Mouse (Mus musculus) erythroid progenitor cell, adult 5-6 weeks (primary cell): ENCODE data around the gene Agrn. TPM values are rescaled to one million over a fixed set of nuclear protein-coding genes. Genes with fewer than 3 reads are reported as not detected.
"Not testable (repeated sequence)": the region's sequence is repeated elsewhere in the genome, so short reads cannot be mapped to it uniquely, and the experiment has no call there.

Source experiments
- ATAC-seq: replicated peaks from 2 replicates; pipeline ENCODE4 v1.8.0; 2016; ENCODE audit warnings: moderate number of reproducible peaks, mild to moderate bottlenecking, moderate TSS enrichment, inconsistent platforms; ENCODE audit not compliant: poor library complexity, low FRiP score, severe bottlenecking
- total RNA-seq, 2 experiments: library from RNA; stranded (forward) in 1 of 2; stranded (reverse) in 1 of 2; fragments of 150-400 nt in 1 of 2; fragments of 186-747, 209-891 nt in 1 of 2; gene quantifications; 2 replicates each; pipeline versions ENCODE4 v1.2.3 to v1.2.4; 2015 to 2017; ENCODE audit warnings: low replicate concordance in 2 of 2

Gene Agrn
- total RNA-seq, 2 experiments from 2014 or later: 52.9 to 119 TPM

DNA sequence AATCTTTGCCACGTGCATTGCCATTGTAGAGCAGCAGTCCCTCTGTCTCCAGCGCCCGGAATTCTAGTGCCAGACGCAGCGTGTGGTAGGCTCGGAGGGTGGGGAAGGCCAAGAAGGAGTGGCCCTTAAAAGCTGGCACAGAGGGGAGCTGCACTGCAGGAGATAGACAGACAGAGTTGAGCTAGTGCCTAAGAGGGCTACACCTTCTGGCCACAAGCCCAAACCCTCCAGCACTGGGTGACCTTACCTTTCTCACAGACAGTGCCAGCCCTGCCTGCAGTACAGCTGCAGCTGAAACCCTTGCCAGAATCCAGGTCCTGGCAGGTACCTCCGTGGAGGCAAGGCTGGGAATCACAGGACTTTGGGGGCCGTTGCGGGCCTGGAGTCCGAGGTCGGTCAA lies 25.5 kb downstream of the Agrn start:
- no peak for ATAC-seq

DNA sequence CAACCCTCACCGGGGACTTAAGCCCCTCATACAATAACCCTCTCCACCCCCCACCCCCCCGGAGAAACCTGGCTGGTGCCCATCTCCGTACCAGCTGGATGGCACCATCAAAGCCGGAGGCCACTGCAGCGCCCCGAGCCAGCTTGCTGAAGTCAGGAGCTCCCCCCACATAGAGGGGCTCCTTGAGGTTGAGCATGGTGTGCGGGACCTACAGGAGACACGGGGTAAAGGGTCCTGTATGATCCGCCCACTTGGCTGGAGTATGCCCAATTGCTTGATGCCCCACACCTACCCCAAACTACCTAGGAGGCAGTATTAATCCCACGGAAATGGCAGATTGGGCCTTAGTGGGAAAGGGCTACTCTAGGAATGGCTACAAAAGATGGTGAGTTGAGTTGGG lies 28.2 kb downstream of the Agrn start:
- ATAC-seq: no peak

DNA sequence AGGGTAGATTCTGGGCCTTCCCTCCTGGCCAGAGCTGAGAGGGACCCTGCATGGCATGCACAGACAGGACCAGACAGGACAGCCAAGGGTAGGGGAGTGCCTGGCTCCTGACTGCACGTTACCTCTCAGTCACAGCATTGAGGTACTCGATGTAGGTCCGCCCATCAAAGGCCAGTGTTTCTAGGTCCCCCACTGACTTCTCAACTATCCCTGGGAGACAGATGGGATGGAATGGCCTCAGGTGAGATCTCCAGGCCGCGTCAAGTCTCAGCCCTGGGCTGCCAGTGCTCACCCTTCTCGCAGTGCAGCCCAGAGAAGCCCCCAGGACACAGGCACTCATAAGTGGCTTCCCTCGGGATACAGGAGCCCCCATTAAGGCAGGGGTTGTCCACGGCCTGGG lies 28.7 kb downstream of the Agrn start:
- 0 out of 2 replicates have a peak, but pooled peaks have one; percentile 8 for ATAC-seq

DNA sequence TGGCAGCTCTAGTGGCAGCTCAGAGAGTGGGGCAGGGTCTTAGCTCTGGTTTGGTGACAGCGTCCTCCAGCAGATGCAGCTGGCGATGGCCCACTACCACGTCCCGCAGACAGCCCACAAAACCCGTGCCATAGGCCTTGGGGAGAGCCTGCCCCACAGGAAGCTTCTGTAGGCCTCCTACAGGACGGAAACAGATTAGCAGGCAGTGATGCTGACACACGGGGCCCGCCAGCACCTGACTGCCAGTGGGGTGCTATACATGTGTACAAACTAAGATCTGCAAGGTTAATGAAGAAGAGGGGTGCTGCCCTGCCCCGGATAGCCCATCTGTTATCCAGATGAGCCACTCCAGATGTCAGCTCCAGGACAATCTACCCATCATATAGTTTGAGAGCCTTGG lies 30.8 kb downstream of the Agrn start:
- 0 out of 2 replicates have a peak, but pooled peaks have one; percentile 31 for ATAC-seq

DNA sequence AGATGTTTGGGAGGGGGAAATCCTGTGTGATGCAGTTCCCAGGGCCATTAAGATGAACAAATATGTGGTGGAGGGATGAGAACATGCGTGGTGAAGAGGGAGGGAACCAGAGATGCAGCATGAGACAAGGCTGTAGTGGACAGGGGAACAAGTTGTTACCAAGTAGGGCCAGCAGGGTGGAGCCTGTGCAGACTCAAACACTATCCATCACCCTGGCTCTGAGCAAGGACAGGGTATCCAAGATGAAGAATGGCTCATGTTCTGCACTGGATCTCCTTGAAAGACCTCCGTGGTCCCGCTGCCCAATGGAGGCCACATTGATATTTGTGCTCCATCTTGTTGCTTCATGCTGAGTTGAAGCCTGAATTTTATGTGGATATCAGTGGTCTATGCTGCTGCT lies 42.5 kb downstream of the Agrn start:
- no peak for ATAC-seq

DNA sequence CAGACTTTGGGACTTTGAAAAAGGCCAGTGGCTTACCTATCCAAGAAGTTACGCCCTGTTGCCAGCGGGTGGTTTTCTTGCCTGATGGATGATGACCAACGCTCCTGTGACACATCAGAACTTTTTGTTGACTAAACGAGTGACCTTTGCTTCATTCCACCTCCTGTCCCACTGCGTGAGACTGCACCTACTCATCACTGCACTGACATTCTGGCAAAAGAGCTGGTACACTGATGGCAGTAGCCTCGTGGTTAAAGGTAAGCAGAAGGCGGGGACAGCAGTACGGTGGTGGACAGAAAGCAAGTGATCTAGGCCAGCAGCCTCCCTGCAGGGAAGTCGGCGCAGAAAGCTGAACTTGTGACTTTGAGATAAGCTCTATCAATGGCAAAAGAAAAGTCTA lies 46.4 kb downstream of the Agrn start:
- not testable (repeated sequence) for ATAC-seq

DNA sequence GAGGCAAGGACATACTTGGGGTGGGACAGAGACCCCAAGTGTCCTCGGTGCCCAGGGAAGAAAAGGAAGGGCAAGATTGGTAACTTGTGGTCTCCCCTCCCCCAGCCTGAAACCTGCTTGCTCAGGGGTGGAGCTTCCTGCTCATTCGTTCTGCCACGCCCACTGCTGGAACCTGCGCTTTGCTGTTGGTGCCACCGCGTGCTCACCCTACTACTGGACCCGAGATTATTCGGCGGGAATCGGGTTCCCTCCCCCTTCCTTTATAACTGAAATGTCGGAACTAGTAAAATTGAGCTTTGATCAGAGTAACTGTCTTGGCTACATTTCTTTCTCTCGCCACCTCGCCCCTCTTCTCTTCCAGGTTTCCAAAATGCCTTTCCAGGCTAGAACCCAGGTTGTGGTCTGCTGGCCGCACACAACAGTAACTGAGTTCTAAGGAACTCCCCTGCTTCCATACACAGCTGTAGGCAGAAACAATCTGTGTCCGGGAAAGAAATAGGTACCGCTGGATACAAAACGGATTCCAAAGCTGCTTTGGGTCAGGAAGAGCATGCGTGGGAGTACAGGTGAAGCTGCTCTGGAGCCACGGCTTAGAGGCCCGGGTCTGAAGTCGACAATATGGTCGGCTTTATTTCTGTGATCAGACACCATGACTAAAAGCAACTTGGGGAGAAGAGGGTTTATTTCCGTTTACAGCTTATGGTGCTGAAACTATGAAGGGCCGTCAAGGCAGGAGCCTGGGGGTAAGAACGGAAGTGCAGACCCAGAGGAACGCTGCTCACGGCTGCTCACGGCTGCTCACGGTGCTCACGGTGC lies 60.8 kb downstream of the Agrn start:
- ATAC-seq: no peak

DNA sequence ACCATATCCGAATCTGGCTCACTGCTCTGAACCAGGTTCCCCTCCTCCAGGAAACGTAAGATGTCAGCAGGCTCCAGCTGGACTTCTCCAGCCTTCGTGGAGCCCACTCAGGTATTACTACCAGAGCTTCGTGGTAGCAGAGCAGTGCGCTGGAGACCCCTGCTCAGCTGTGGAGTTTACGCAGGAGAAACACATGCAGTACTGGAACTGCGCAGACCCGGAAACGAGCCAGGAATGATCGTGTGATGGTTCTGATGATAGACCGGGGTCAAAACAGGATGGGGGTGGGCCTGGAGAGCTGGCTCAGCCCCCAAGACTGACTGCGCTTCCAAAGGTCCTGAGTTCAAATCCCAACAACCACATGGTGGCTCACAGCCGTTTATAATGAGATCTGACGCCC lies 61.5 kb downstream of the Agrn start:
- ATAC-seq: no peak

DNA sequence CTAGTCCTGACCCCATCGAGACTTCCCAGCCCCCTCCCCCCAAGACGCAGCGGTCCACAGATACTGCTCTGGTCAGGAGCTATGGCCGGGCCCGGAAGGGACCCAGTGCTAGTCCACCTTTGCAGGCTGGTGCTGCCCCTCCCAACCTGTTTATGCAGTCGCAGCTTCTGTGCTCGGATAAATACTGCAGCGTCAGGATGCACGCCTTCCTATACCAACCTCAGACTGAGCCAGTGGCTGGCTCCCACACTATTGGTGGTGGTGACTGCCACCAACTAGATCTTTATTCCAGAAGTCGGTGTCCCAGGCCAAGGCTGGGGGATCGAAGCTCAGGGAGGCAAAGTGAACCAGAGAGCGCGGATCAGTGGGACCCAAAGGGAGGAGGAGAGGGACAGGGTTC lies 62.2 kb downstream of the Agrn start:
- ATAC-seq: no peak

DNA sequence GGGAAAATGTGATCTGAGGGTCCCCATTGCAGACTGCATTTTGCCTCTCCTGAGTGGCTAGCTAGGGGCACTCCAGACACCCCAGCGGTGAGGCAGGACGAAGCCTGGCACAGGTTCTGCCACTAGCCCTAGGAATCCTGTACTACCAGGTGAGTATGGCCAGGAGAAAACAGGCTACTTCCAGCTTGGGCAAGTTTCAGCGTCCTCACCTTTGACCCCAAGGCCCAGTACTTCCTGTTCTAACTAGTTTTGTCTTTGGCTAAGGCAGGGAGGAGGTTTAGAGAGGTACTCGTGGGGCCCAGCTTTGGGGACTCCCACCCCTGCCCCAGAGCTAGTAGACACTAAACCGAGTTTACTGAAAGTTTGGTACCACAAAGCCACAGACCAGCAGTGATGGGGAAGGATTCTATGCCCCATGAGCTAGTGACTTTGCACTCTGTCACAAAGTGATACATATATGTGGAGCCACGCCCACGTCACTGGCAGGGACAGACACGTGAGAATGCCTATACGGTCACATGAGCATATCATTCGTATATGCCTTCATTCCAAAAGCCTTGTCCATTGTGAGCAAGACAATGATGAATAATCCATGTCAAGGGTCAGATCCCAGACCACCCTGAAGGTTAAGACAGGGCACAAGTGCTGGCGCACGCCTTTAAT lies 63.2 kb downstream of the Agrn start:
- no peak for ATAC-seq

DNA sequence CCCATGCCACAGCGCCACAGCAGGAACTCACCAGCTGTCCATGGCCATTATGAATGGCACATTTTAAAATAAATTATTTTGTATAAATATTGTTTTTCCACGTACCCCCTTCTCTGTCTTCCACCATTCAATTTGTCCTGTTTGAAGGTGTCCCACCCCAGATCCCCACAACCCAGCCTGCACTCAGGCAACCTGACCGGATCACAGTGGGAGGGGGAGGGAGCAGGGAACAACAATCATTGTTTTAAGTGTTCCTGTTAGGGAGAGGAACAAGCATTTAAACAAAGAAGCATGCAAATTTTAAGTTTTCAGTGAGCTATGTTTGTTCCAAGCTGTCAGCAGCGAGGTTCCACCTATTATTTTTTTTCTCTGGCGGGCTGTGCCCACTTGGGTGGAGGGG lies 64.0 kb downstream of the Agrn start:
- ATAC-seq: no peak

DNA sequence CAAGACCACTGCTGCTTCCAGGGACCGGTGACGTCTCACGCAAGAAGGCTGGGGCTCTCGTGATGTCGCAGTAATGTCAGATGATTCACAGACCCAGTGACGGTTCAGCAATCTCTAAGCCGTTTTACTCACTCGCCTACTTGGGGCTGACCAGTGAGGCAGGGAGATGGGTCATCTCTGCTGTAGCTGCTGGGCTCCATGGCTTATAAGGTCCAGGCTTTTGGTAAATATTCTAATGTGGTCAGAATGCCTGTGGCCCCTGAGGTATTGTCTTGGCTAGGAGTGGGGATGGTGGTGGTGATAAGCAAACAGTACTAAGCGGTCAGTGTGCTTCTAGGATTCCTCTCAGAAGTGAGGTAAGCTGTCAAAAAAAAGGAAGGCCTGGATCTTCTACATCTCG lies 66.3 kb downstream of the Agrn start:
- no peak for ATAC-seq

DNA sequence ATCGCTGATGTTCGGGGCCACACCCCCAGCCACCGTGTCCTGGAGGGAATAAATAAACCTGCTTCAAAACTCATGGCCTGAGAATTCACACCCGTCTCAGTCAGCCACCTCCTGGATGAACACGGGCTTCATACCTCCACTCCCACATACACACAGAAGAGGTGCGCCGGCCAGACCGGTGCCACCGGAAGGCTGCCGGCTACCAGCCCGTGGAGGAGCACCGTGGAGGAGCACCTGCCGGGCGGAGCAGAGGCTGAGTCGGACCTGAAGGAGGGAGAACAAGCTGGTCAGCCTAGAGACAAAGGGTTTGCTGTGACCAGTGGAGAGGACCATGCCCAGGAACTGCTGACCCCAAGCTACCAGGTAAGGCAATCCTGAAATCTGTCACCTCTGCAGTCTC lies 66.9 kb downstream of the Agrn start, which contains the start of gene Rnf223:
Gene Rnf223 (plus strand): TSS at position 78 of the 400 bp plus-strand sequence.
- no peak for ATAC-seq

DNA sequence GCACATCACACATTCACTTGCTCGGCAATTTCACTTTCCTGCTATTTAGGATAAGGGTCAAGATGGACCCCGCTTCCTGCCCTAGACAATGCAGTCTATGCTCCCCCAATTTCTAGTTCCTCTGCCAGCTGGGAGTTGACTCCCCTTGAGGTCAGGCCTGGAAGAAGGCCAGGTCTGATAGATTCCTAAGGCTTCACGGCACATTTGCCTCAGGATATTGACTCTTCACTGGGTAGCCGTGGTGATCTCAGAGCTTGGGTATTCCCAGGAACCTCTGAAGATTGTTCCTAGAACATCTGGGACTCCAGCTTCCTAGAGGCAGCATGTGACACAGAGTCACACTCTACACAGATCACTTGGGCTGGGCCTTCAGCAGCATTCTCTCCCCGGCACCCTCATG lies 68.5 kb downstream of the Agrn start:
- ATAC-seq: no peak

DNA sequence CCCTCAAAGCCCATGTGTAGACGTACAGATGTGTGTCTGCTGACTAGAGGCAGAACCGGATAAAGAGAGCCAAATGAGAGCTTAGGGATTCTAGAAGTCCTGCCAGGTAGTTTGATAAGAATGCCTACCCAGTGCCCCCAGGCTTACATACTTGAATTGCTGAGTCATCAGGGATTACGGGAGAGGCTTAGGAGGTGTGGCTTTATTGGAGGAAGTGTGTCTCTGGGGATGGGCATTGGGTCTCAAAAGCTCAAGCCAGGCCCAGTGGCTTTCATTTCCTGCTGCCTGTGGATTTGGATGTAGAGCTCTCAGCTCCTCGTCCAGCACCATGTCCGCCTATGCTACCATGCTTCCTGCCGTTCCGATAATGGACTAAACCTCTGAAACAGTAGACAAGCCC lies 70.4 kb downstream of the Agrn start:
- no peak for ATAC-seq

DNA sequence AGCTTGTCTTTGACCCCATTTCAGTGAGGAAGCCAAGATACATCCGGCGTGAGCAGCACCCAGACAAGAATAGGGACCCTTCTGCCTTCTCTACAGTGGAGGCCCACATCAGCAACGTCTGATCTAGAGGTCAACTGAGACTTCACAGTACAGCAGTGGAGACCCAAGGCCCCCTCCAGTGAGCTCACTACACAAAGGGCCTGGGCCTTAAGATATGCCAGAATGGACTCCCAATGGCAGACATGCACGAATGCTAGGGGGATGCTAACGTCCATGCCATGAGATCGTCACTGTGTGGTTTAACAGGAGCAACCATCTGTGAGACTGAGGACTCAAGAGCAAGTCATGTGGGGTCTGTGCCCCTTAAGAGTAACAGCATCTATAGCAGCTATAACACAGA lies 71.9 kb downstream of the Agrn start:
- ATAC-seq: no peak

DNA sequence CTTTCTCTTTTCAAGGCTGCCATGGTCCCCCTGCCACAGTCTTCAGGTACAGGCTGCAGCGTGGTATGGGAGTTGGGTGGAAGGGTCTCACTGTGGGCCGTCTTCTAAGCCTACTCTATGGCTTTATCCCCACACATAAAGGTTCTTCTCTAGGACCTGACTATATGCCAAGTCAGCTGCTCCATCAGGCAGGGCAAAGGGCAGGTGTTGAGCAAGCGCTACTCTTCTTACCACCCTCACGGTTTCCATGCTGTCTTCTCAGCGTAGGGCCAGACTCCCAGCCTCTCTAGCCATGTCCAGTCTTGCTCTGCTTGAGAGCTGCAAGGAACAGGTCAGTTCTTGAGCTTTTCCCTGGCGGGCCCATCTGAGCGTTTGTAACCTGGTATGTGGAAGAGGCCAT lies 73.2 kb downstream of the Agrn start:
- no peak for ATAC-seq
